Mouse (Mus musculus) lung, adult 2 months (tissue): Measurements from ENCODE around the gene Traf1. TPM values are rescaled to one million over a fixed set of nuclear protein-coding genes. Genes with fewer than 3 reads are reported as not detected.

Source experiments
- DNase-seq: peaks from one replicate; pipeline ENCODE4 v3.0.0; 2022
- H3K4me1 ChIP-seq: fragments of 200-500 bp; 2 replicates; pipeline ENCODE4 v1.6.1; 2011; ENCODE audit warnings: low read length; ENCODE audit not compliant: control insufficient read depth, insufficient read depth
- H3K4me3 ChIP-seq: fragments of 200-500 bp; replicated peaks from 2 replicates; pipeline ENCODE3; 2011; ENCODE audit warnings: low read depth, mild to moderate bottlenecking, control low read depth, low read length; ENCODE audit errors: extremely low read depth
- CTCF ChIP-seq: fragments of 200-500 bp; IDR thresholded peaks from 2 replicates; pipeline ENCODE4 v1.5.1; 2011; ENCODE audit warnings: mild to moderate bottlenecking, low read length, control low read depth; ENCODE audit not compliant: insufficient read depth
- POLR2A ChIP-seq: fragments of 200-500 bp; IDR thresholded peaks from 2 replicates; pipeline ENCODE4 v1.6.1; 2011; ENCODE audit warnings: low read depth, mild to moderate bottlenecking, control low read depth, low read length, borderline replicate concordance; ENCODE audit errors: extremely low read depth
- WGBS: fragments of 180-500 bp; shearing (Covaris S2); methylation state at CpG from one replicate; pipeline ENCODE4 v1.1.7; 2018; 5-methylcytosine and 5-hydroxymethylcytosine counted together
- polyA plus RNA-seq: library from polyadenylated mRNA; depleted of rRNA; stranded (reverse); fragments of >200 nt; gene quantifications from 2 replicates; pipeline ENCODE4 v1.2.3, GENCODE M21; 2012

Gene Traf1
- polyA plus RNA-seq, 1 experiment, result 59.6 TPM

DNA sequence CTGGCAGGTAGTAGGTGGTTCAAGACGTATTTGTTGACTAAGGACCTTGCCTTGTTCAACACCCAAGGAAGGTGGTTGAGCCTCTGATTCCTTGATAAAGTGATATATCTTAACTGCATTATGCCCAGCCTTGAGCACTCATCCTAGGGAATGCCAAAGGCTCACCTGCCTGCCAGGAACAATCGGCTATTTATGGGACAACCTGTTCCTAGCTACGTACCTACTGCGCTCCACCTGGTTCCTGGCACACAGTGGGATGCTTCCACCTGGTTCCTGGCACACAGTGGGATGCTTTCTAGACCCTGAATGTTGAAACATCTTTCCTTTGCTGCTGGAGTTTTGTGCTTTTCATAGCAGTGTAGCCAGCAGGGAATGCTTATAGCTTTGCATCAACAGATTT, 51.9 kb downstream of the Traf1 start:
- DNase-seq, result no peak
- Histone ChIP-seq H3K4me3 (no peak overlapping the region), H3K4me1 (peaks cover 3% of the 10 kb centered on the region; the same call in 1 of the 2 replicates)
- no peak for TF ChIP-seq CTCF
- no peak for TF ChIP-seq POLR2A
- 95% methylated on average over 4 of the region's 4 CpGs for WGBS

DNA sequence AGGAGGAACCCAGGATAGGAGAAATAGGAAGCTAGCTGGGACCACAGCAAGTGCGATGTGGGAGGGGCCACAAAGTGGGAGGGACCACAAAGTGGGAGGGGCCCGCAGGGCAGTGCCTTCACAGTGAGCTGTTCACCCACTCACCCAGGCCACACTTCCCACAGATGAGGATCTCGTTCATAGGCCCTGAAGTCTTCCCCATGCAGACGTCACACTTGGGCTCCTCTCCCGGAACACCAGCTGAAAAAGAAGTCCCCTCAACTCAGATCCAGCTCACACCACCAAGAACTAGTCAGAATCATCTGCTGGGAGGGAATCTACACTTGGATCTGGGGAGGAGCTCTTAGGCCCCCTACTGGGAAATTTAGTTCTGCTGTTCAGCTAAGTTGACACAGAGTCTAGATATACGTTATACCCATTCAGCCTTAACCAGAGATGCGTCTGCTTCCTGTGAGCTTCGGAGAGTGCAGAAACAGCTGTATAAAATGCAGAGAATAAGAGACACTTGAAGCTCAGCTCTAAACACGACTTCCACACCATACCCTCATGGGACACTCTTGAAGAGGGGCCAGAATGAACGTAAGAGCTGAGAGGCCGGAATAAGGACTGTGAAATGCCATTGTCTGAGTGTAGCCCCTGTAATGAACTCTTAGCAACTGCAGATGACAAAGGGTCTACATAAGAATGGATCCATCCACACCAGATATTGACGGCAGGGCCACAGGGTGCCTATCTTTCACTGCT, 54.5 kb downstream of the Traf1 start:
- TF ChIP-seq CTCF (no peak), POLR2A (no peak)
- Histone ChIP-seq H3K4me1 (0 out of 2 replicates have a peak, but pooled peaks cover 8% of the 10 kb centered on the region), H3K4me3 (no peak overlapping the region)
- peak; percentile 59 for DNase-seq
- 48% methylated on average over 12 of the region's 12 CpGs for WGBS

DNA sequence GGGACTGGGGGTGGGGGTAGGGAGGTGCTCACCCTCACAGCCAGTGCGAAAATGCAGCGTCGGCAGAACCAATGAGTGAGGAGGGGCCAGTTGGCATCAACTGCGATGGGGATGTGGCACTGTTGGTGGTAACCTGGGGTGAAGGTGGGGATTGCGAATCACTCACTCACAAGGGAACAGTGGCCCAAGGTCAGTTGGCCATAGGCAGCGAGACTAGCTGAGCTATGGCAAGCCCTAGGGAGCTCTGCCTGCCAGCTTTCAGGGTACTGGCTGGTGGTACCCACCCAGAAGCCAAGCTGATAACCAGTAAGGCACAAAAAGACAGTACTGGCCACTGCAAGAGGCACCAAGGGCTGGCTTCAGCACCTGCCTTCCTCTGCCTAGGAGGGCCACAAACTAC, 55.1 kb downstream of the Traf1 start:
- H3K4me1 ChIP-seq, result 0 out of 2 replicates have a peak, but pooled peaks cover 8% of the 10 kb centered on the region
- H3K4me3 ChIP-seq, result no peak overlapping the region
- no peak for DNase-seq
- WGBS, result 72% methylated on average over 6 of the region's 6 CpGs
- TF ChIP-seq POLR2A, result no peak
- TF ChIP-seq CTCF, result no peak

DNA sequence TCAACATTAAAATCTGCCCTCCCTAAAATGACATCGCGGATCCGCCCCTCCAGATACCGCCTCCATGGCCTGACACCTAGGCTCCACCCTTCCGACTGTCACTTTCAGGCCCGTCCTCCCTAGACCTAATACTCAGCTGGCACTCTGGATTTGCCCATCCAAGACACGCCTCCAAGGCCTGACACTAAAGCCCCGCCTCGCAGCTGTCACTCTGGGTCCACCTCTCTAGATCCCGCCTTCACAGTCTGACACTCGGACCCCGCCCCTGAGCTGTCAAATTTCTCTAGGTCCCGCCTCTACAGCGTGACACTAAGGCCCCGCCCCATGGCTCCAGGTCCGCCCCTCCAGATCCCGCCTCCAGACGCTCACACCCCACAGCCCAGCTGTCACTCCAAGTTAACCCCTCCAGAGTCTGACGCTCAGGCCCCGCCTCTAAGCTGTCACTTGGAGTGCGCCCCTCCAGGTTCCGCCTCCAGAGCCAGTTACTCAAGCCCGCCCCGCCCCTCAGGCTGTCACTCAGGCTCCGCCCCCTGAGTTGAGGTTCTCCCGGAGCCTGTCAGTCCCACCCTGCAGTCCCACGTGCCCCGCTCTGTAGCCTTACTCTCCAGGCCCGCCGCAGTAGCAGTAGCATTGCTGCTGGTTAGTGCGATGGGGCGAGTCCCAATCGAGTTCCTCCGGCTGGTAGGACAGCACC, 56.6 kb downstream of the Traf1 start:
- DNase-seq, result peak; percentile 100
- peak overlapping the region; percentile 46 for H3K4me3 ChIP-seq
- H3K4me1 ChIP-seq, result 0 out of 2 replicates have a peak, but pooled peaks cover 8% of the 10 kb centered on the region
- TF ChIP-seq POLR2A (peak; percentile 85; the same call in 1 of the 2 replicates), CTCF (no peak)
- WGBS, result 2% methylated on average over 34 of the region's 34 CpGs

DNA sequence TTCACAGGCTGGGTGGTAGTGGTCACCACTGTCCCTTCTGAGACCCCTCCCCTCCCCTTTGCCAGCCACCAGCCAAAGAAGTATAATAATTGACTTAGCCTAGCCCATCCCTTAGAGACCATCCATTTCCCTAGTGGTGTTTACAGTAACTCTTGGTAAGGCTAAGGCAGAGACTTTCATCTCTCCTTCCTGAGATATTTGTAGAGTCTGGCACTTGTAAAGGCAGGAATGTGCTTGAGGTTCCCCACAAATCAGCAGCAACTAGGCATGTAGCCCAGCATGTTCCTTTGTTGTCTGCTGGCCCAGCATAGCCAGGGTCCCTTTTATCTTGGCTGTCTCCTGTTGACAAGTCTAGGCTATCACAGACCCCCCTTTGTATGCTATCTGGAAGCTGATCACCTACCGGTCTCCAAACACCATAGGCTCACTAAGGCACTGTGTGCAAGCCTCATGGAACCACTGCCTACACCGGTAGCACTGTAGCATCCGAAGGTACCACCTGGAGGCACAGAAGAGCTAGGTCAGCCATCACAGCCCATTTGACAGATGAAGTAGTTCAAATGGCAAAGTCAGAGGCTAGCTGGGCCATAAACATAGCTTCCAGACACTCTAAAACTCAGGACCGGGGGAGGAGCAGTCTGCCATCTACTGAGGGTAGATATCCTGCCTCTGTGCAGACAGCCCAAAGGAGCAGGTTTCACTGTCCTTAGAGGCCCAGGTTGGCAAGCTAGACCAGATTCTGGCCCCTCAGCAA, 57.7 kb downstream of the Traf1 start:
- 70% methylated on average over 4 of the region's 4 CpGs for WGBS
- no peak for DNase-seq
- TF ChIP-seq CTCF (no peak), POLR2A (no peak)

DNA sequence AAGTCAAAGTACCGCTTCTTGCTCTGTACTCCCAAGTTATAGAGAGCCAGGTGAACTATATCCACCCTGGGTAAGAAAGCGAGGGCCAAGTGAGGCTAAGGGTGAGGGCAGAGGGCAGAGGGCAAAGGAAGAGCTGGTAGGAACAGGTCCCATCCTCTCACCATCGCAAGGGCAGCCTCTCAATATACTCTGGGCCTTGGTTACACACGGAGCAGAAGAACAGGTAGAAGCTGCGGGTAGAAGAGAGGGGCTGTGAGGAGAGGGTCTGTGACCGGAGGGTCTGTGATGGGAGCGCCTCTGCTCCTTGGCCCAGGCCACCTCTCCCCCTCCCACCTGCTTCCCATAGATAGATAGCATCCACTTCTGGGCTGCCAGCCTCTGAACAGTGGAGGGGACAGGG, 58.4 kb downstream of the Traf1 start:
- no peak for DNase-seq
- WGBS, result 86% methylated on average over 7 of the region's 7 CpGs
- H3K4me1 ChIP-seq, result 0 out of 2 replicates have a peak, but pooled peaks cover 8% of the 10 kb centered on the region
- TF ChIP-seq CTCF (no peak), POLR2A (no peak)
- H3K4me3 ChIP-seq, result no peak overlapping the region

More for the DNA sequence above, 57.7 kb downstream of the Traf1 start:
- H3K4me3 ChIP-seq, result no peak overlapping the region
- 0 out of 2 replicates have a peak, but pooled peaks cover 8% of the 10 kb centered on the region for H3K4me1 ChIP-seq

DNA sequence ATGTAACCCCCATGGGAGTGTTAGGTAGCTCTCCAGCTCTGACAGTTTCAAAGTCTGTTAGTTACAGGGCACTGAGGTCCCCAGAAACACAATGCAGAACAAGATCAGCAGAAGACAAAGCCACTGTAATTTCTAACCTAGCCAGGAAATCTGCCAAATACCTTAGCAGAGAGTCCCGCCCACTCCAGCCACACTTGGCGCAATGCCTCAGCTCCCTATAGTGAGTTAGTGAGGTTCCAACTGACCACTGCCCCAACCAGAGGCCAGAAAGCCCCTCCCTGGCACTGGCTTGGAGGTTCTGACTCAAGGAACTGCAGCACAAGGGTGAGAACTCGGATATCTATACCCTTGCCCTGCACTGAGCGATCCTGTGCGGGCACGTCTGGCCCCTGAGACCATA, 58.8 kb downstream of the Traf1 start:
- DNase-seq, result peak; percentile 39
- TF ChIP-seq CTCF, result no peak
- TF ChIP-seq POLR2A, result no peak
- 79% methylated on average over 6 of the region's 6 CpGs for WGBS

DNA sequence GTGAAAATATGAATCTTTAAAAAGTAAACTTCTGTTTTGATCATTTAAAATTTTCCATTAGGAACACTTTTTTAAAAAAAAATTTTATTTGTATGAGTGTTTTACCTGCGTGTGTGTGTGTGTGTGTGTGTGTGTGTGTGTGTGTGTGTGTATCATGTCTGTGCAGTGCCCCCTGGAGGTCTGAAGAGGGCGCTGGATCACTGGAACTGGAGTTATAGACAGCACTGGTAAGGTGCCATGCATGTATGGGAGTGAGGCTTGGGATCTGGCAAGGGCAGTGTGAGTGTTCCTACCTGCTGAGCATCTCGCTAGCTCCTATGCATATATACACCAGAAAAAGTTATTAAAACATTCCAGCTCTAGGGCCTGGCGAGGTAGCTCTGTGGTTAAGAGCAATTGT, 59.8 kb downstream of the Traf1 start:
- no peak overlapping the region for H3K4me3 ChIP-seq
- no peak for DNase-seq
- 0 out of 2 replicates have a peak, but pooled peaks cover 10% of the 10 kb centered on the region for H3K4me1 ChIP-seq
- no peak for TF ChIP-seq POLR2A
- TF ChIP-seq CTCF, result no peak
- 77% methylated on average over 4 of the region's 4 CpGs for WGBS

More for the DNA sequence above, 58.8 kb downstream of the Traf1 start:
- Histone ChIP-seq H3K4me3 (no peak overlapping the region), H3K4me1 (0 out of 2 replicates have a peak, but pooled peaks cover 8% of the 10 kb centered on the region)

DNA sequence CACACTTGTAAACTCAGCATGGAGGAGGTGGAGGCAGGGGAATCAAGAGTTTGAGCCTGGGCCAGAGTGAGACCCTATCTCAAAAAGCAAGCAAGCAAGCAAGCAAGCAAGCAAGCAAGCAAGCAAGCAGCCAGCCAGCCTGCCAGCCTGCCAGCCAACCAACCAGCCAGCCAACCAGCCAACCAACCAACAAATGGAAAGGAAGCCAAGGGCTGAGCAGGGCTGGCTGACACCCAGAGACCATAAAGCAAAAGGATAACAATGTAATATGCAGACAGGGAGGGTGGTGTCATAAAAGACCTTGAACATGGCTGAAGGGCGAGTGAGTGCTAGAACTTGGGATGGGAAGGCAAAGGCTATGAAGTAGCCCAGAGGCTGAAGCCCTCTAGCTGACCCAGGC, 61.2 kb downstream of the Traf1 start:
- DNase-seq, result no peak
- Histone ChIP-seq H3K4me1 (0 out of 2 replicates have a peak, but pooled peaks cover 10% of the 10 kb centered on the region), H3K4me3 (no peak overlapping the region)
- TF ChIP-seq CTCF (no peak), POLR2A (no peak)
- 100% methylated on average over 1 of the region's 1 CpGs for WGBS
